Mouse (Mus musculus) ovary, postnatal 14 days (tissue): ENCODE data around the gene Lix1.
A peak's percentile ranks its signal among the peaks of the same experiment; 100 is the strongest.

ENCODE experiments used
- DNase-seq: peaks from one replicate; pipeline ENCODE4 v3.0.0; 2022; ENCODE audit warnings: low spot score

Lix1 gene

GRCm38 (mm10) chr17:17412176-17412575 is 9.7 kb downstream of the Lix1 start:
- no peak for DNase-seq

- DNase-seq: no peak
These were observed 11.7 kb downstream of the Lix1 start for GRCm38 (mm10) chr17:17414206-17414605.

- DNase-seq: no peak
These were observed 22.3 kb downstream of the Lix1 start for GRCm38 (mm10) chr17:17424609-17425307.

- DNase-seq: no peak
These were observed 22.9 kb downstream of the Lix1 start for GRCm38 (mm10) chr17:17425308-17425813.

- DNase-seq: no peak
These were observed 23.4 kb downstream of the Lix1 start for GRCm38 (mm10) chr17:17425906-17426305.

GRCm38 (mm10) chr17:17428888-17429287 is 26.4 kb downstream of the Lix1 start:
- no peak for DNase-seq

- DNase-seq: no peak
These were observed 31.2 kb downstream of the Lix1 start for GRCm38 (mm10) chr17:17433679-17434078.

GRCm38 (mm10) chr17:17438576-17439191 is 36.2 kb downstream of the Lix1 start:
- DNase-seq: no peak

GRCm38 (mm10) chr17:17441876-17442498 is 39.5 kb downstream of the Lix1 start:
- no peak for DNase-seq

- DNase-seq: no peak
These were observed 41.9 kb downstream of the Lix1 start for GRCm38 (mm10) chr17:17444297-17444886.

- no peak for DNase-seq
These were observed 44.2 kb downstream of the Lix1 start for GRCm38 (mm10) chr17:17446683-17447082.

GRCm38 (mm10) chr17:17447821-17448220 is 45.3 kb downstream of the Lix1 start:
- DNase-seq: no peak

GRCm38 (mm10) chr17:17448737-17449440 is 46.4 kb downstream of the Lix1 start:
- DNase-seq: peak; percentile 34

- DNase-seq: no peak
These were observed 46.9 kb downstream of the Lix1 start for GRCm38 (mm10) chr17:17449441-17449770.

GRCm38 (mm10) chr17:17451102-17451501 is 48.6 kb downstream of the Lix1 start:
- no peak for DNase-seq

GRCm38 (mm10) chr17:17452617-17453016 is 50.1 kb downstream of the Lix1 start:
- DNase-seq: no peak

GRCm38 (mm10) chr17:17454573-17454972 is 52.1 kb downstream of the Lix1 start:
- no peak for DNase-seq

- no peak for DNase-seq
These were observed 83.3 kb downstream of the Lix1 start for GRCm38 (mm10) chr17:17485789-17486188.

GRCm38 (mm10) chr17:17490820-17491621 is 88.5 kb downstream of the Lix1 start:
- no peak for DNase-seq

GRCm38 (mm10) chr17:17491622-17492001 is 89.1 kb downstream of the Lix1 start:
- no peak for DNase-seq

GRCm38 (mm10) chr17:17492116-17492515 is 89.6 kb downstream of the Lix1 start:
- DNase-seq: no peak
